Mouse (Mus musculus): ENCODE data around the gene Ckmt1. TPM values are rescaled to one million over a fixed set of nuclear protein-coding genes. Genes with fewer than 3 reads are reported as not detected.
"Not testable (repeated sequence)": the region's sequence is repeated elsewhere in the genome, so short reads cannot be mapped to it uniquely, and the experiment has no call there.

The Ckmt1 gene
- polyA plus RNA-seq, 1 experiment from 2014 or later: 1.7 TPM

DNA sequence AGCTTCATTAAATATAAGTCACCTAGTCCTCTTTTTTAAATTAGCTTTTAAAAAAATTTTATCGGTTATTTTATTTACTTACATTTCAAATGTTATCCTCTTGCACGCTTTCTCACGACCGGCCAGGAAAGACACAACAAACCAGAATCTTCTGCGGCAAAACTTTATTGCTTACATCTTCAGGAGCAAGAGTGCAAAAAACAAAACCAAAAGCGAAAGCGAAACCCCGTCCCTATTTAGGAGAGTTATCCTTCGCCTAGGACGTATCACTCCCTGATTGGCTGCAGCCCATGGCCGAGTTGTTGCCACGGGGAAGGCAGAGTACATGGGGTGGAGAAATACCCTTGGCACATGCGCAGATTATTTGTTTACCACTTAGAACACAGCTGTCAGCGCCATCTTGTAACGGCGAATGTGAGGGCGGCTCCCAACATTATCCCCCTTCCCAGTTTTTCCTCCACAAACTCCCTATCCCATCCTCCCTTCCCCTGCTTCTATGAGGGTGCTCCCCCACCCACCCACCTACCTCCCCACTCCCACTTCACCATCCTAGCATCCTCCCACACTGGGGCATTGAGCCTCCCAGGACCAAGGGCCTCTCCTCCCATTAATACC lies 29.6 kb downstream of the Ckmt1 start, which contains the start of gene Strc:
TSS of gene Strc (minus strand) at position 208 of the 615 bp plus-strand sequence.
- H3K9me3 ChIP-seq (ENCODE audit: control insufficient read depth, low read length); H3K36me3 ChIP-seq (ENCODE audit: control insufficient read depth, insufficient read depth, low read length); H3K9ac ChIP-seq (ENCODE audit: low read depth, low read length); H3K4me1 ChIP-seq (replicated peaks; ENCODE audit: control insufficient read depth, insufficient read depth, low read length); DNase-seq (ENCODE audit: low spot score); H3K27ac ChIP-seq (ENCODE audit: low read depth, low read length); H3K27me3 ChIP-seq (replicated peaks; ENCODE audit: control insufficient read depth, insufficient read depth, low read length); ATAC-seq (replicated peaks; ENCODE audit: low FRiP score); H3K4me2 ChIP-seq; H3K4me3 ChIP-seq (ENCODE audit: low read depth, low read length): not testable (repeated sequence)
- WGBS: 93% methylated on average over 14 of the region's 17 CpGs

DNA sequence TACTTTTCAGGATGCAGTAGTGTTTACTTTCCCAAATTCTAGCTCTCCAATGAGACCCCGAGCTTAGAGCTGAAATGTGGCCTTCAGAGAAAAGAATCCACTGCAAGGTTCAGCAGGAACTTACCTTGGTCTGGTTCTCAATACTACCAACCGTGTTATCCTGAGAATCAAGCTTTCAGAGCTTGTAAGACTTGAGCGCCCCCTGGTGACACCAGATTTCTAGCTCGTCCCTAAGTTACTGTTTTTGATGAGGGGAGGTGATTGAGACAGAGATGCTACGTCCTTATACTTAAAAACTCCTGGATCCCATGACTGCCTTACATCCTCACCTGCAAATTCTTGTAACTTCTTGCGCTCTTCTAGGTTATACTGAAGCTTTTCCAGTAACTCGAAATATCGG lies 39.1 kb downstream of the Ckmt1 start:
- Histone ChIP-seq H3K4me1 (replicated peaks; ENCODE audit: control insufficient read depth, insufficient read depth, low read length) (no peaks in the 10 kb centered on the region), H3K27ac (ENCODE audit: low read depth, low read length) (no peak overlapping the region), H3K27me3 (replicated peaks; ENCODE audit: control insufficient read depth, insufficient read depth, low read length) (no peaks in the 10 kb centered on the region), H3K9me3 (ENCODE audit: control insufficient read depth, low read length) (no peaks in the 10 kb centered on the region), H3K9ac (ENCODE audit: low read depth, low read length) (no peak overlapping the region), H3K36me3 (ENCODE audit: control insufficient read depth, insufficient read depth, low read length) (no peaks in the 10 kb centered on the region), H3K4me3 (ENCODE audit: low read depth, low read length) (no peak overlapping the region), H3K4me2 (no peak overlapping the region)
- DNase-seq (ENCODE audit: low spot score): peak; percentile 61
- ATAC-seq (replicated peaks; ENCODE audit: low FRiP score): no peak
- WGBS: 14% methylated on average over 8 of the region's 8 CpGs

- no peak overlapping the region for H3K4me2 ChIP-seq
- H3K27ac ChIP-seq (ENCODE audit: low read depth, low read length): no peak overlapping the region
- no peak overlapping the region for H3K9ac ChIP-seq (ENCODE audit: low read depth, low read length)
- no peak for ATAC-seq (replicated peaks; ENCODE audit: low FRiP score)
- no peaks in the 10 kb centered on the region for H3K4me1 ChIP-seq (replicated peaks; ENCODE audit: control insufficient read depth, insufficient read depth, low read length)
- DNase-seq (ENCODE audit: low spot score): no peak
- H3K4me3 ChIP-seq (ENCODE audit: low read depth, low read length): no peak overlapping the region
- no peaks in the 10 kb centered on the region for H3K27me3 ChIP-seq (replicated peaks; ENCODE audit: control insufficient read depth, insufficient read depth, low read length)
- H3K9me3 ChIP-seq (ENCODE audit: control insufficient read depth, low read length): no peaks in the 10 kb centered on the region
- no peaks in the 10 kb centered on the region for H3K36me3 ChIP-seq (ENCODE audit: control insufficient read depth, insufficient read depth, low read length)
Observed at GRCm38 (mm10) chr2:121403296-121403695, 45.8 kb downstream of the Ckmt1 start.

DNA sequence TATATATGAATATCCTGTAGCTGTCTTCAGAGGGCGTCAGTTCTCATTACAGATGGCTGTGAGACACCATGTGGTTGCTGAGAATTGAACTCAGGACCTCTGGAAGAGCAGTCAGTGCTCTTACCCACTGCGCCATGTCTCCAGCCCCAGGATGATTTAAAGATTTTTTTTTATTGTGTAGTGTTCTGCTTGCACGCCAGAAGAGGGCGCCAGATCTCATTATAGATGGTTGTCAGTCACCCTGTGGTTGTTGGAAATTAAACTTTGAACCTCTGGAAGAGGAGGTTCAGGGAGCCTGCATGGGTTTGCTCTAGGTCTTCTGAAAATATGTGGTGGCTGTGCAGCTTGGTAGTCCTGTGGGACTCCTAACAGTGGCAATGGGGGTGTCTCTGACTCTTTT lies 50.6 kb downstream of the Ckmt1 start:
- Histone ChIP-seq H3K36me3 (ENCODE audit: control insufficient read depth, insufficient read depth, low read length) (no peaks in the 10 kb centered on the region), H3K9ac (ENCODE audit: low read depth, low read length) (no peak overlapping the region), H3K4me1 (replicated peaks; ENCODE audit: control insufficient read depth, insufficient read depth, low read length) (no peaks in the 10 kb centered on the region), H3K4me2 (no peak overlapping the region), H3K9me3 (ENCODE audit: control insufficient read depth, low read length) (no peaks in the 10 kb centered on the region), H3K27ac (ENCODE audit: low read depth, low read length) (no peak overlapping the region), H3K27me3 (replicated peaks; ENCODE audit: control insufficient read depth, insufficient read depth, low read length) (no peaks in the 10 kb centered on the region), H3K4me3 (ENCODE audit: low read depth, low read length) (no peak overlapping the region)
- 26% methylated on average over 4 of the region's 4 CpGs for WGBS
- ATAC-seq (replicated peaks; ENCODE audit: low FRiP score) (no peak), DNase-seq (ENCODE audit: low spot score) (peak; percentile 46)

GRCm38 (mm10) chr2:121412843-121413386 lies 55.4 kb downstream of the Ckmt1 start:
- Histone ChIP-seq H3K36me3 (ENCODE audit: control insufficient read depth, insufficient read depth, low read length) (peaks cover 12% of the 10 kb centered on the region), H3K4me2 (peak overlapping the region; percentile 86), H3K4me3 (ENCODE audit: low read depth, low read length) (peak overlapping the region; percentile 94), H3K9me3 (ENCODE audit: control insufficient read depth, low read length) (no peaks in the 10 kb centered on the region), H3K27me3 (replicated peaks; ENCODE audit: control insufficient read depth, insufficient read depth, low read length) (no peaks in the 10 kb centered on the region), H3K4me1 (replicated peaks; ENCODE audit: control insufficient read depth, insufficient read depth, low read length) (peaks cover 13% of the 10 kb centered on the region), H3K27ac (ENCODE audit: low read depth, low read length) (peak overlapping the region; percentile 97), H3K9ac (ENCODE audit: low read depth, low read length) (peak overlapping the region; percentile 99)
- DNase-seq (ENCODE audit: low spot score) (no peak), ATAC-seq (replicated peaks; ENCODE audit: low FRiP score) (peak; percentile 21)
- 3% methylated on average over 4 of the region's 4 CpGs for WGBS

Other genes with a start within 250 kb of the Ckmt1 start
- gene Tgm7, start 247.9 kb upstream of the Ckmt1 start, polyA plus RNA-seq (2014; fragmentation: Nextera tagmentation; extraction: Ambion mirVana): not detected in 2 replicates
- 17.8 and 18.5 TPM in 2 replicates for gene Adal, start 217.3 kb upstream of the Ckmt1 start, polyA plus RNA-seq (2014; fragmentation: Nextera tagmentation; extraction: Ambion mirVana)
- gene Lcmt2, start 217.1 kb upstream of the Ckmt1 start, polyA plus RNA-seq (2014; fragmentation: Nextera tagmentation; extraction: Ambion mirVana): 16.8 and 17.1 TPM in 2 replicates
- gene Tubgcp4, start 187.1 kb upstream of the Ckmt1 start, polyA plus RNA-seq (2014; fragmentation: Nextera tagmentation; extraction: Ambion mirVana): 50.4 and 51.0 TPM in 2 replicates
- gene Zscan29, start 186.6 kb upstream of the Ckmt1 start, polyA plus RNA-seq (2014; fragmentation: Nextera tagmentation; extraction: Ambion mirVana): 7.6 and 8.8 TPM in 2 replicates
- gene Trp53bp1, start 86.3 kb upstream of the Ckmt1 start, polyA plus RNA-seq (2014; fragmentation: Nextera tagmentation; extraction: Ambion mirVana): 32.4 and 36.0 TPM in 2 replicates
- gene Map1a, start 68.1 kb upstream of the Ckmt1 start, polyA plus RNA-seq (2014; fragmentation: Nextera tagmentation; extraction: Ambion mirVana): 1.5 and 2.1 TPM in 2 replicates
- 9.6 and 10.1 TPM in 2 replicates for gene Ppip5k1, start 2.3 kb upstream of the Ckmt1 start, polyA plus RNA-seq (2014; fragmentation: Nextera tagmentation; extraction: Ambion mirVana)
- gene Strc, start 29.5 kb downstream of the Ckmt1 start, polyA plus RNA-seq (2014; fragmentation: Nextera tagmentation; extraction: Ambion mirVana): not detected in 2 replicates
- gene Pdia3, start 56.1 kb downstream of the Ckmt1 start, polyA plus RNA-seq (2014; fragmentation: Nextera tagmentation; extraction: Ambion mirVana): 491 and 541 TPM in 2 replicates
- 1.6 and 1.7 TPM in 2 replicates for gene Catsper2, start 56.1 kb downstream of the Ckmt1 start, polyA plus RNA-seq (2014; fragmentation: Nextera tagmentation; extraction: Ambion mirVana)
- gene Ell3, start 86.6 kb downstream of the Ckmt1 start, polyA plus RNA-seq (2014; fragmentation: Nextera tagmentation; extraction: Ambion mirVana): 2.6 and 4.3 TPM in 2 replicates
- 385 and 481 TPM in 2 replicates for gene Serf2, start 91.5 kb downstream of the Ckmt1 start, polyA plus RNA-seq (2014; fragmentation: Nextera tagmentation; extraction: Ambion mirVana)
- 146 and 164 TPM in 2 replicates for gene Hypk, start 95.6 kb downstream of the Ckmt1 start, polyA plus RNA-seq (2014; fragmentation: Nextera tagmentation; extraction: Ambion mirVana)
- gene Serinc4, start 99.1 kb downstream of the Ckmt1 start, polyA plus RNA-seq (2014; fragmentation: Nextera tagmentation; extraction: Ambion mirVana): 0.12 TPM in 1 of 2 replicates, not detected in the other
- 43.2 and 44.0 TPM in 2 replicates for gene Mfap1b, start 116.4 kb downstream of the Ckmt1 start, polyA plus RNA-seq (2014; fragmentation: Nextera tagmentation; extraction: Ambion mirVana)
- 22.4 and 23.0 TPM in 2 replicates for gene Mfap1a, start 149.0 kb downstream of the Ckmt1 start, polyA plus RNA-seq (2014; fragmentation: Nextera tagmentation; extraction: Ambion mirVana)
- gene Wdr76, start 149.0 kb downstream of the Ckmt1 start, polyA plus RNA-seq (2014; fragmentation: Nextera tagmentation; extraction: Ambion mirVana): 15.4 and 15.5 TPM in 2 replicates

Data from liver, embryonic 11.5 days (tissue).